Mouse (Mus musculus): ENCODE results near the gene Matn3. TPM values are rescaled to one million over a fixed set of nuclear protein-coding genes. Genes with fewer than 3 reads are reported as not detected.

The Matn3 gene
- polyA plus RNA-seq, 1 experiment from 2014 or later: 5.0 TPM

GRCm38 (mm10) chr12:8993231-8993630, 45.5 kb downstream of the Matn3 start:
- 90% methylated on average over 8 of the region's 8 CpGs for WGBS
- no peak overlapping the region for H3K9ac ChIP-seq (ENCODE audit: low read length)
- no peaks in the 10 kb centered on the region for H3K36me3 ChIP-seq (ENCODE audit: control insufficient read depth, insufficient read depth, low read length)
- no peak overlapping the region for H3K4me3 ChIP-seq (ENCODE audit: low read depth, low read length)
- no peaks in the 10 kb centered on the region for H3K9me3 ChIP-seq (ENCODE audit: control insufficient read depth, low read length)
- no peak for ATAC-seq (ENCODE audit: insufficient number of reproducible peaks, low FRiP score, low TSS enrichment, low read depth)
- no peaks in the 10 kb centered on the region for H3K27me3 ChIP-seq (ENCODE audit: control insufficient read depth, insufficient read depth, low read length)
- H3K27ac ChIP-seq (replicated peaks; ENCODE audit: low read depth, low read length): no peak overlapping the region
- H3K4me1 ChIP-seq (ENCODE audit: control insufficient read depth, insufficient read depth, low read length): no peaks in the 10 kb centered on the region
- H3K4me2 ChIP-seq (ENCODE audit: low read depth, severe bottlenecking): no peak overlapping the region
- DNase-seq (ENCODE audit: low spot score): no peak

GRCm38 (mm10) chr12:8998318-8998717, 50.6 kb downstream of the Matn3 start:
- Histone ChIP-seq H3K4me1 (ENCODE audit: control insufficient read depth, insufficient read depth, low read length) (no peaks in the 10 kb centered on the region), H3K9ac (ENCODE audit: low read length) (no peak overlapping the region), H3K27me3 (ENCODE audit: control insufficient read depth, insufficient read depth, low read length) (no peaks in the 10 kb centered on the region), H3K36me3 (ENCODE audit: control insufficient read depth, insufficient read depth, low read length) (no peaks in the 10 kb centered on the region), H3K4me2 (ENCODE audit: low read depth, severe bottlenecking) (no peak overlapping the region), H3K4me3 (ENCODE audit: low read depth, low read length) (no peak overlapping the region), H3K27ac (replicated peaks; ENCODE audit: low read depth, low read length) (no peak overlapping the region), H3K9me3 (ENCODE audit: control insufficient read depth, low read length) (no peaks in the 10 kb centered on the region)
- ATAC-seq (ENCODE audit: insufficient number of reproducible peaks, low FRiP score, low TSS enrichment, low read depth) (no peak), DNase-seq (ENCODE audit: low spot score) (no peak)
- WGBS: 93% methylated on average over 4 of the region's 4 CpGs

- WGBS: 16% methylated on average over 5 of the region's 5 CpGs
- no peaks in the 10 kb centered on the region for H3K4me1 ChIP-seq (ENCODE audit: control insufficient read depth, insufficient read depth, low read length)
- no peaks in the 10 kb centered on the region for H3K9me3 ChIP-seq (ENCODE audit: control insufficient read depth, low read length)
- no peaks in the 10 kb centered on the region for H3K36me3 ChIP-seq (ENCODE audit: control insufficient read depth, insufficient read depth, low read length)
- DNase-seq (ENCODE audit: low spot score) (peak; percentile 74), ATAC-seq (ENCODE audit: insufficient number of reproducible peaks, low FRiP score, low TSS enrichment, low read depth) (no peak)
- no peak overlapping the region for H3K4me2 ChIP-seq (ENCODE audit: low read depth, severe bottlenecking)
- no peaks in the 10 kb centered on the region for H3K27me3 ChIP-seq (ENCODE audit: control insufficient read depth, insufficient read depth, low read length)
- no peak overlapping the region for H3K27ac ChIP-seq (replicated peaks; ENCODE audit: low read depth, low read length)
- H3K9ac ChIP-seq (ENCODE audit: low read length): no peak overlapping the region
- no peak overlapping the region for H3K4me3 ChIP-seq (ENCODE audit: low read depth, low read length)
Measured at GRCm38 (mm10) chr12:9002038-9002648, 54.4 kb downstream of the Matn3 start.

GRCm38 (mm10) chr12:9007146-9007545, 59.4 kb downstream of the Matn3 start:
- H3K27ac ChIP-seq (replicated peaks; ENCODE audit: low read depth, low read length): no peak overlapping the region
- H3K36me3 ChIP-seq (ENCODE audit: control insufficient read depth, insufficient read depth, low read length): no peaks in the 10 kb centered on the region
- no peaks in the 10 kb centered on the region for H3K4me1 ChIP-seq (ENCODE audit: control insufficient read depth, insufficient read depth, low read length)
- DNase-seq (ENCODE audit: low spot score) (no peak), ATAC-seq (ENCODE audit: insufficient number of reproducible peaks, low FRiP score, low TSS enrichment, low read depth) (no peak)
- H3K27me3 ChIP-seq (ENCODE audit: control insufficient read depth, insufficient read depth, low read length): no peaks in the 10 kb centered on the region
- H3K4me2 ChIP-seq (ENCODE audit: low read depth, severe bottlenecking): no peak overlapping the region
- no peak overlapping the region for H3K4me3 ChIP-seq (ENCODE audit: low read depth, low read length)
- 67% methylated on average over 4 of the region's 4 CpGs for WGBS
- H3K9me3 ChIP-seq (ENCODE audit: control insufficient read depth, low read length): no peaks in the 10 kb centered on the region
- no peak overlapping the region for H3K9ac ChIP-seq (ENCODE audit: low read length)

GRCm38 (mm10) chr12:9007811-9008210, 60.1 kb downstream of the Matn3 start:
- Histone ChIP-seq H3K36me3 (ENCODE audit: control insufficient read depth, insufficient read depth, low read length) (no peaks in the 10 kb centered on the region), H3K9me3 (ENCODE audit: control insufficient read depth, low read length) (no peaks in the 10 kb centered on the region), H3K27ac (replicated peaks; ENCODE audit: low read depth, low read length) (no peak overlapping the region), H3K4me3 (ENCODE audit: low read depth, low read length) (no peak overlapping the region), H3K9ac (ENCODE audit: low read length) (no peak overlapping the region), H3K4me2 (ENCODE audit: low read depth, severe bottlenecking) (no peak overlapping the region), H3K4me1 (ENCODE audit: control insufficient read depth, insufficient read depth, low read length) (no peaks in the 10 kb centered on the region), H3K27me3 (ENCODE audit: control insufficient read depth, insufficient read depth, low read length) (no peaks in the 10 kb centered on the region)
- DNase-seq (ENCODE audit: low spot score) (no peak), ATAC-seq (ENCODE audit: insufficient number of reproducible peaks, low FRiP score, low TSS enrichment, low read depth) (no peak)
- 92% methylated on average over 6 of the region's 6 CpGs for WGBS

- H3K27me3 ChIP-seq (ENCODE audit: control insufficient read depth, insufficient read depth, low read length): no peaks in the 10 kb centered on the region
- no peak for DNase-seq (ENCODE audit: low spot score)
- WGBS: 71% methylated on average over 4 of the region's 4 CpGs
- H3K4me1 ChIP-seq (ENCODE audit: control insufficient read depth, insufficient read depth, low read length): no peaks in the 10 kb centered on the region
- no peaks in the 10 kb centered on the region for H3K9me3 ChIP-seq (ENCODE audit: control insufficient read depth, low read length)
- no peak overlapping the region for H3K9ac ChIP-seq (ENCODE audit: low read length)
- H3K27ac ChIP-seq (replicated peaks; ENCODE audit: low read depth, low read length): no peak overlapping the region
- H3K4me2 ChIP-seq (ENCODE audit: low read depth, severe bottlenecking): no peak overlapping the region
- ATAC-seq (ENCODE audit: insufficient number of reproducible peaks, low FRiP score, low TSS enrichment, low read depth): no peak
- no peak overlapping the region for H3K4me3 ChIP-seq (ENCODE audit: low read depth, low read length)
- no peaks in the 10 kb centered on the region for H3K36me3 ChIP-seq (ENCODE audit: control insufficient read depth, insufficient read depth, low read length)
Measured at GRCm38 (mm10) chr12:9010311-9010710, 62.6 kb downstream of the Matn3 start.

- no peak overlapping the region for H3K27ac ChIP-seq (replicated peaks; ENCODE audit: low read depth, low read length)
- H3K4me3 ChIP-seq (ENCODE audit: low read depth, low read length): no peak overlapping the region
- no peaks in the 10 kb centered on the region for H3K4me1 ChIP-seq (ENCODE audit: control insufficient read depth, insufficient read depth, low read length)
- no peaks in the 10 kb centered on the region for H3K36me3 ChIP-seq (ENCODE audit: control insufficient read depth, insufficient read depth, low read length)
- H3K27me3 ChIP-seq (ENCODE audit: control insufficient read depth, insufficient read depth, low read length): no peaks in the 10 kb centered on the region
- H3K9ac ChIP-seq (ENCODE audit: low read length): no peak overlapping the region
- ATAC-seq (ENCODE audit: insufficient number of reproducible peaks, low FRiP score, low TSS enrichment, low read depth): no peak
- 96% methylated on average over 9 of the region's 9 CpGs for WGBS
- DNase-seq (ENCODE audit: low spot score): no peak
- H3K4me2 ChIP-seq (ENCODE audit: low read depth, severe bottlenecking): no peak overlapping the region
- H3K9me3 ChIP-seq (ENCODE audit: control insufficient read depth, low read length): no peaks in the 10 kb centered on the region
Measured at GRCm38 (mm10) chr12:9016376-9016775, 68.6 kb downstream of the Matn3 start.

GRCm38 (mm10) chr12:9020431-9020830, 72.7 kb downstream of the Matn3 start:
- no peak overlapping the region for H3K27ac ChIP-seq (replicated peaks; ENCODE audit: low read depth, low read length)
- 91% methylated on average over 8 of the region's 8 CpGs for WGBS
- no peak for ATAC-seq (ENCODE audit: insufficient number of reproducible peaks, low FRiP score, low TSS enrichment, low read depth)
- no peaks in the 10 kb centered on the region for H3K27me3 ChIP-seq (ENCODE audit: control insufficient read depth, insufficient read depth, low read length)
- no peak overlapping the region for H3K4me3 ChIP-seq (ENCODE audit: low read depth, low read length)
- no peaks in the 10 kb centered on the region for H3K9me3 ChIP-seq (ENCODE audit: control insufficient read depth, low read length)
- H3K4me2 ChIP-seq (ENCODE audit: low read depth, severe bottlenecking): no peak overlapping the region
- H3K4me1 ChIP-seq (ENCODE audit: control insufficient read depth, insufficient read depth, low read length): no peaks in the 10 kb centered on the region
- no peaks in the 10 kb centered on the region for H3K36me3 ChIP-seq (ENCODE audit: control insufficient read depth, insufficient read depth, low read length)
- DNase-seq (ENCODE audit: low spot score): no peak
- H3K9ac ChIP-seq (ENCODE audit: low read length): no peak overlapping the region

- no peaks in the 10 kb centered on the region for H3K36me3 ChIP-seq (ENCODE audit: control insufficient read depth, insufficient read depth, low read length)
- ATAC-seq (ENCODE audit: insufficient number of reproducible peaks, low FRiP score, low TSS enrichment, low read depth) (no peak), DNase-seq (ENCODE audit: low spot score) (no peak)
- no peaks in the 10 kb centered on the region for H3K4me1 ChIP-seq (ENCODE audit: control insufficient read depth, insufficient read depth, low read length)
- H3K9ac ChIP-seq (ENCODE audit: low read length): no peak overlapping the region
- H3K4me2 ChIP-seq (ENCODE audit: low read depth, severe bottlenecking): no peak overlapping the region
- H3K27ac ChIP-seq (replicated peaks; ENCODE audit: low read depth, low read length): no peak overlapping the region
- H3K4me3 ChIP-seq (ENCODE audit: low read depth, low read length): no peak overlapping the region
- WGBS: 84% methylated on average over 3 of the region's 3 CpGs
- H3K27me3 ChIP-seq (ENCODE audit: control insufficient read depth, insufficient read depth, low read length): no peaks in the 10 kb centered on the region
- H3K9me3 ChIP-seq (ENCODE audit: control insufficient read depth, low read length): no peaks in the 10 kb centered on the region
Measured at GRCm38 (mm10) chr12:9020986-9021385, 73.3 kb downstream of the Matn3 start.
